Mouse (Mus musculus): Measurements from ENCODE around the gene Ntn5.

- TF ChIP-seq CTCF (IDR thresholded peaks at IDR 0.05; ENCODE audit: low read depth): no peak
- no peak for TF ChIP-seq EP300 (optimal IDR thresholded peaks at IDR 0.05)
Observed at GRCm38 (mm10) chr7:45642503-45643255, 41.1 kb upstream of the Ntn5 start.

Data from stomach, postnatal 0 days (tissue).